Mouse (Mus musculus) heart, adult 9 months (tissue): ENCODE measurements around the gene Thrap3.

Experiments used
- DNase-seq, 2 experiments: peaks; one replicate each; pipeline ENCODE4 v3.0.0; 2022; ENCODE audit warnings: low spot score in 2 of 2

Thrap3 gene

GRCm38 (mm10) chr4:126202303-126203181 is at the start of gene Thrap3:
TSS of gene Thrap3 (minus strand) at chr4:126202760.
- peak; percentile 98 to 99 for DNase-seq

GRCm38 (mm10) chr4:126251655-126252254 is 49.2 kb upstream of the Thrap3 start:
- DNase-seq: peak; percentile 76 to 87

GRCm38 (mm10) chr4:126250659-126251058 is 48.1 kb upstream of the Thrap3 start:
- no peak for DNase-seq

- no peak for DNase-seq
Measured at GRCm38 (mm10) chr4:126248261-126248868, 45.8 kb upstream of the Thrap3 start.

GRCm38 (mm10) chr4:126246202-126246889 is 43.8 kb upstream of the Thrap3 start:
- no peak for DNase-seq

- DNase-seq: peak in 1 of 2 experiments; percentile 61
Measured at GRCm38 (mm10) chr4:126242510-126242909, 40.0 kb upstream of the Thrap3 start.

GRCm38 (mm10) chr4:126241956-126242355 is 39.4 kb upstream of the Thrap3 start:
- no peak for DNase-seq

- DNase-seq: no peak
Measured at GRCm38 (mm10) chr4:126239862-126240475, 37.4 kb upstream of the Thrap3 start.

- peak; percentile 78 to 81 for DNase-seq
Measured at GRCm38 (mm10) chr4:126237721-126238242, 35.2 kb upstream of the Thrap3 start.

- no peak for DNase-seq
Measured at GRCm38 (mm10) chr4:126236467-126237280, 34.1 kb upstream of the Thrap3 start.

GRCm38 (mm10) chr4:126235191-126235590 is 32.6 kb upstream of the Thrap3 start:
- no peak for DNase-seq

- no peak for DNase-seq
Measured at GRCm38 (mm10) chr4:126234496-126235175, 32.1 kb upstream of the Thrap3 start.

GRCm38 (mm10) chr4:126233676-126234308 is 31.2 kb upstream of the Thrap3 start:
- DNase-seq: no peak

- no peak for DNase-seq
Measured at GRCm38 (mm10) chr4:126229900-126230299, 27.3 kb upstream of the Thrap3 start.

- no peak for DNase-seq
Measured at GRCm38 (mm10) chr4:126228144-126228543, 25.6 kb upstream of the Thrap3 start.

- DNase-seq: peak; percentile 89 to 93
Measured at GRCm38 (mm10) chr4:126227077-126227761, 24.7 kb upstream of the Thrap3 start.

GRCm38 (mm10) chr4:126226640-126227039 is 24.1 kb upstream of the Thrap3 start:
- no peak for DNase-seq

- no peak for DNase-seq
Measured at GRCm38 (mm10) chr4:126222631-126223030, 20.1 kb upstream of the Thrap3 start.

GRCm38 (mm10) chr4:126220045-126220444 is 17.5 kb upstream of the Thrap3 start:
- DNase-seq: no peak
